Mouse (Mus musculus) liver, adult 10 weeks (tissue): Measurements from ENCODE around the gene Lrrc4. TPM values are rescaled to one million over a fixed set of nuclear protein-coding genes. Genes with fewer than 3 reads are reported as not detected.

ENCODE experiments used
- polyA plus RNA-seq: library from polyadenylated mRNA; stranded (reverse); fragments of 350-450 nt; fragmentation: Illumina TruSeq; extraction: RNeasy Lipid Tissue Mini Kit (QIAGEN cat#74804); gene quantifications from one replicate; pipeline ENCODE4 v1.2.3, GENCODE M21; 2014; ENCODE audit warnings: low read depth, low replicate concordance

Gene Lrrc4
- not detected for polyA plus RNA-seq

GRCm38 (mm10) chr6:28831011-28831853 is at the start of gene Lrrc4:
Lrrc4 (minus strand) TSS chr6:28831747.

Other genes starting within 250 kb of the Lrrc4 start
- not detected for gene Lep, start 228.5 kb upstream of the Lrrc4 start, polyA plus RNA-seq